Mouse (Mus musculus) C2C12 (cell line): ENCODE data around the gene Zbtb32.

ENCODE experiments used
- CTCF ChIP-seq: IDR thresholded peaks from one replicate; pipeline ENCODE4 v1.5.1; 2011; ENCODE audit not compliant: control insufficient read depth, insufficient read depth, insufficient read length
- FOSL1 ChIP-seq: IDR thresholded peaks from one replicate; pipeline ENCODE4 v1.8.0; 2011; ENCODE audit warnings: mild to moderate bottlenecking, low read length; ENCODE audit not compliant: poor library complexity, insufficient read depth, severe bottlenecking
- MAX ChIP-seq: IDR thresholded peaks from one replicate; pipeline ENCODE4 v1.6.1; 2011; ENCODE audit warnings: mild to moderate bottlenecking, control low read depth
- MYOD1 ChIP-seq: IDR thresholded peaks from one replicate; pipeline ENCODE4 v1.6.1; 2011; ENCODE audit warnings: low read depth; ENCODE audit not compliant: control insufficient read depth, insufficient read length
- MYOG ChIP-seq: IDR thresholded peaks from one replicate; pipeline ENCODE4 v1.6.1; 2011; ENCODE audit not compliant: control insufficient read depth, insufficient read length; ENCODE audit errors: extremely low read depth
- USF1 ChIP-seq: IDR thresholded peaks from one replicate; pipeline ENCODE4 v1.6.1; 2011; ENCODE audit warnings: low read depth, mild to moderate bottlenecking, control low read depth, moderate library complexity

DNA sequence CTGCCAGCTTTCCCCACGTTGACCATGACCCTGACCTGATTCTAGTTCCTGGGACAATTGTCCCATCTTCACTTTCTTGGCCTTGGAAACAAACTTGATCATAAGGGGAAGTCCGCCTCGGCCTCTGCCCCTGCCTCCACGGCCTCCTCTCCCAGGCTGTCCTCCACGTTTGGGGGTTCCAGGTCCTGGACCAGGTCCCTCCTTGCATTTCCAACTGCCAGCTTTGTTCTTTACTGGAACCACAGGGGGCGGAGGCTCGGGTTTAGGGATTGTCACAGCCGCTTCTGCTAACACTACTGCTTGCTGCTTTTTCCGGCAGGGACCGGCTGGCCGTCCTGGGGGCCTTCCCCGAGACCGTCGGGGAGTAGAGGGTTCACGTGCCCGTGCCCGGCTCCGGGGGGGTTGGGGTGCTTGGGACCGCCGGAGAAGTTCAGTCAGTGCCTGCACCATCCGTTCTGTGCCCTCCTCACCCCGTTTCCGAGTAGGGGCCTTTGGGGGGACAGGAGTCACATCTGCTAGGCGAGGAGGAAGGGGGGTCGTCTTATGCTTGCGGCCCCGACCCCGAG lies 12.2 kb downstream of the Zbtb32 start:
- no peak for TF ChIP-seq USF1
- TF ChIP-seq CTCF = no peak
- TF ChIP-seq MAX = no peak
- TF ChIP-seq MYOD1 = no peak
- no peak for TF ChIP-seq MYOG
- TF ChIP-seq FOSL1 = no peak
